8 mouse cellular contexts compared by ENCODE assay signal in the genomic region with DNA sequence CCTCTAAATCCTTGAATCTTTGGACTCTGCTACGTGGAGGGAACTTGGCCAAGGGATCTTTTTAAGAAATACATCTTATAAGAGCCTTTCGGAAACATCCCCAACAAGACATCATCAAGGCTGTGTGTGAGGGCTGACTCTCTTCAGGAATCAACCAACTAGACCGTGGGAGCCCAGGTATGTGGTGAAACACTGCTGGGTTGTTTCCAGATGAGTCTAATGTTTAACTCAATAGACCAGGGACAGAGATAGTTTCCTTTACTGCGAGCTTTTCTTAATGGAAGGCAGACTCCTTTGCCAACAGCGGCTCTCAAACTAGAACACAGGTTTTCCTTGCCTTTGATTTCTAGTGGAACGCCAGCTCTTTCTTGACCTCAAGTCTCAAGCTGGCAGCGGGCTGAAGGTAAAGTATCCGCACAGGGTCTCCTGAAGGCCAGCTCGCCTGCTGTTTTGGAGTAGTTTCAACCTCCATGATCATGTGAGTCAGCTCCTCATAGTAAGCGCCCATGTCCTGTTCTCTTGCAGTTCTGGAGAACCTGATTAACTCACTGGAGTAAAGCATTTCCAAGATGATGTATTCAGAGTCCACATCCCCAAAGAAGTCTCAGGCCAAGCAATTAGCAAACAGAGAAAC.
DNase-seq lines count a peak whose midpoint lies in the region; ATAC-seq lines count a peak whose summit lies in the region.

No protein-coding gene starts in this region.

- no peaks in the 10 kb centered on the region for H3K36me3 ChIP-seq in heart, embryonic 16.5 days (ENCODE audit: control insufficient read depth, insufficient read depth)
- no peaks in the 10 kb centered on the region for H3K36me3 ChIP-seq in hindbrain, embryonic 13.5 days
- no peaks in the 10 kb centered on the region for H3K36me3 ChIP-seq in limb, embryonic 12.5 days
- no peaks in the 10 kb centered on the region for H3K36me3 ChIP-seq in neural tube, embryonic 15.5 days

- H3K27me3 ChIP-seq in heart, embryonic 16.5 days (ENCODE audit: control insufficient read depth, insufficient read depth, low read length) = no peaks in the 10 kb centered on the region
- H3K27me3 ChIP-seq in hindbrain, embryonic 13.5 days = 0 out of 2 replicates have a peak, but pooled peaks cover 9% of the 10 kb centered on the region
- H3K27me3 ChIP-seq in limb, embryonic 12.5 days = peaks cover 11% of the 10 kb centered on the region; the same call in 1 of the 2 replicates
- H3K27me3 ChIP-seq in neural tube, embryonic 15.5 days (replicated peaks) = no peaks in the 10 kb centered on the region

- 76% methylated on average over 10 of the region's 10 CpGs for WGBS in heart, embryonic 16.5 days
- WGBS in hindbrain, embryonic 13.5 days = 84% methylated on average over 10 of the region's 10 CpGs
- WGBS in limb, embryonic 12.5 days = 84% methylated on average over 10 of the region's 10 CpGs
- 78% methylated on average over 10 of the region's 10 CpGs for WGBS in neural tube, embryonic 15.5 days

- H3K4me3 ChIP-seq in heart, embryonic 16.5 days (ENCODE audit: low read length) = peak overlapping the region; percentile 61
- peak overlapping the region; percentile 42; the same call in 1 of the 2 replicates for H3K4me3 ChIP-seq in hindbrain, embryonic 13.5 days
- peak overlapping the region; percentile 36; the same call in 1 of the 2 replicates for H3K4me3 ChIP-seq in limb, embryonic 12.5 days (replicated peaks)
- H3K4me3 ChIP-seq in neural tube, embryonic 15.5 days (replicated peaks) = peak overlapping the region; percentile 42; the same call in 1 of the 2 replicates

- H3K4me2 ChIP-seq in heart, embryonic 16.5 days (ENCODE audit: low read depth, low read length) = peak overlapping the region; percentile 66
- peak overlapping the region; percentile 50 for H3K4me2 ChIP-seq in hindbrain, embryonic 13.5 days
- H3K4me2 ChIP-seq in limb, embryonic 12.5 days = peak overlapping the region; percentile 46
- peak overlapping the region; percentile 59 for H3K4me2 ChIP-seq in neural tube, embryonic 15.5 days

- DNase-seq in heart, adult 18-20 months = no peak
- DNase-seq in gastrocnemius, adult 18-20 months (ENCODE audit: low spot score) = no peak
- no peak for DNase-seq in cerebellum, adult 11 months
- DNase-seq in cerebellum, postnatal 25 days = no peak

- no peak overlapping the region for H3K9ac ChIP-seq in heart, embryonic 16.5 days (ENCODE audit: low read length)
- peak overlapping the region; percentile 66 for H3K9ac ChIP-seq in hindbrain, embryonic 13.5 days
- H3K9ac ChIP-seq in limb, embryonic 12.5 days (replicated peaks) = no peak overlapping the region
- peak overlapping the region; percentile 53 for H3K9ac ChIP-seq in neural tube, embryonic 15.5 days (replicated peaks)

- no peak overlapping the region for H3K27ac ChIP-seq in heart, embryonic 16.5 days (ENCODE audit: low read length)
- H3K27ac ChIP-seq in hindbrain, embryonic 13.5 days = no peak overlapping the region
- no peak overlapping the region for H3K27ac ChIP-seq in limb, embryonic 12.5 days
- H3K27ac ChIP-seq in neural tube, embryonic 15.5 days (replicated peaks) = no peak overlapping the region

- ATAC-seq in heart, embryonic 16.5 days (replicated peaks; ENCODE audit: extremely low read depth, insufficient read depth, low FRiP score) = no peak
- ATAC-seq in hindbrain, embryonic 13.5 days (ENCODE audit: low FRiP score) = 0 out of 2 replicates have a peak, but pooled peaks have one; percentile 36
- no peak for ATAC-seq in limb, embryonic 12.5 days (ENCODE audit: insufficient number of reproducible peaks, insufficient read depth, low FRiP score, low TSS enrichment, low read depth)
- no peak for ATAC-seq in neural tube, embryonic 15.5 days (ENCODE audit: low FRiP score)

- H3K4me1 ChIP-seq in heart, embryonic 16.5 days (ENCODE audit: control insufficient read depth, insufficient read depth, low read length) = no peaks in the 10 kb centered on the region
- 0 out of 2 replicates have a peak, but pooled peaks cover 3% of the 10 kb centered on the region for H3K4me1 ChIP-seq in hindbrain, embryonic 13.5 days (replicated peaks)
- no peaks in the 10 kb centered on the region for H3K4me1 ChIP-seq in limb, embryonic 12.5 days (replicated peaks)
- peaks cover 3% of the 10 kb centered on the region; the same call in 1 of the 2 replicates for H3K4me1 ChIP-seq in neural tube, embryonic 15.5 days

- no peaks in the 10 kb centered on the region for H3K9me3 ChIP-seq in heart, embryonic 16.5 days (replicated peaks; ENCODE audit: control insufficient read depth, low read length)
- no peaks in the 10 kb centered on the region for H3K9me3 ChIP-seq in hindbrain, embryonic 13.5 days
- H3K9me3 ChIP-seq in limb, embryonic 12.5 days = no peaks in the 10 kb centered on the region
- H3K9me3 ChIP-seq in neural tube, embryonic 15.5 days (replicated peaks) = no peaks in the 10 kb centered on the region

Comparison
In these comparisons a context has a peak if more than half of its experiments do, and no peak if none do; other contexts are left out.
1. H3K9ac ChIP-seq: peak in hindbrain, embryonic 13.5 days (single experiment) and neural tube, embryonic 15.5 days (single experiment); none in heart, embryonic 16.5 days (single experiment) and limb, embryonic 12.5 days (single experiment).
2. Peak in every context shown above with its lines, with median percentiles within 50 percentile points of each other: H3K4me2 ChIP-seq and H3K4me3 ChIP-seq.